Mouse (Mus musculus) lung, postnatal 4 days (tissue): ENCODE results near the gene Hp.
A peak's percentile ranks its signal among the peaks of the same experiment; 100 is the strongest.

Source experiments
- DNase-seq, 2 experiments: peaks; one replicate each; pipeline ENCODE4 v3.0.0; 2021

Hp gene

DNA sequence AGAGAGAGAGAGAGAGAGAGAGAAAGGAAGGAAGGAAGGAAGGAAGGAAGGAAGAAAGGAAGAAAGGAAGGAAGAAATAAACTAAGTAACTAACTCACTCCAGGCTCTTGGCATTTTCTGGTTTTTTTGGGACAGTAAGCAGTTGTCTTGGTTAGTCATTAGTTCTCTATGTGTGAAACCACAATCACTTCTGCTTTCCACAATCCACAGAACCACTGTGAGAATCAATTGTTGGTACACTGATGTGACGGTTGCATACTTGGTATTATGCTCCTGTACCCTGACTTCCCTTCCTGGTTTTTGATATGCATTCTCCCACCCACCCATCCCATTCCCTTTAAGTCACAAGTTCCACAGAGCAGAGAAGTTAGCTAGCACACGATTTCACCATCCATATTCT, 15.1 kb downstream of the Hp start:
- no peak for DNase-seq

DNA sequence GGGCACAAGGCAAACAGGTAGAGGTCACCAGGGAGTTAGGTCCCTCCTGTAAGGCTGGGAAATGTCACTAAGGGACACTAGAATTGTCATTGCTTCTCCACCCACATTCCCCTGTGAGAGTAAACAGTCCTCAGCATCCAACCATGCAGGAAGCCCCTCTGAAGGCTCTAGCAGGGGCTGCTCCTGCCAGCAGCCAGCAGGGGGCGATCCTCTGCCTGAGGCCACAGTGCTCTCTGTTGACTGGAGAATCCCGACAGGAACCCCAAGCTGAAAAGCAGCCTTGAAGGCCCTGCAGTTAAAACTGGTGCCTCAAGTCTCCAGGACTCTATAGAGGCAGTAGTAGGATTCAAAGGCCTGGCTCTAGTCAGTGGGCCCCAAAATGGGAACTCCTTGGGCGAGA, 27.3 kb downstream of the Hp start:
- peak in 1 of 2 experiments; percentile 22 for DNase-seq

DNA sequence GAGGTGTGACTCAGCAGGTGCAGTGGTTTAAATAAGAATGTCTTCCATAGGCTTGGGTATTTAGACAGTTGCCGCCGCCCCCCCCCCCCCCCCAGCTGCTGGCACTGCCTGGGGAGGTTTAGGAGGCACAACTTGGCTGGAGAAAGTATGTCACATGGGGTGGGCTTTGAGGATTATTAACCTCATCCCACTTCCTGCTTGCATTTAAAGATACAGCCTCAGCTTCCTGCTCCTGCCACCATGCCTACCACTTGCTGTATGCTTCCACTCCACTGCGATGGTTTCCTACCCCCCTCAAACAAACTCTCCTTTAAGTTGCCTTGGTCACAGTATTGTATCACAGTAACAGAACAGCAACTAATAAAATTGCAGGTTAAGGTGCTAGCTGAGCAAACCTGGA, 34.9 kb downstream of the Hp start:
- no peak for DNase-seq

DNA sequence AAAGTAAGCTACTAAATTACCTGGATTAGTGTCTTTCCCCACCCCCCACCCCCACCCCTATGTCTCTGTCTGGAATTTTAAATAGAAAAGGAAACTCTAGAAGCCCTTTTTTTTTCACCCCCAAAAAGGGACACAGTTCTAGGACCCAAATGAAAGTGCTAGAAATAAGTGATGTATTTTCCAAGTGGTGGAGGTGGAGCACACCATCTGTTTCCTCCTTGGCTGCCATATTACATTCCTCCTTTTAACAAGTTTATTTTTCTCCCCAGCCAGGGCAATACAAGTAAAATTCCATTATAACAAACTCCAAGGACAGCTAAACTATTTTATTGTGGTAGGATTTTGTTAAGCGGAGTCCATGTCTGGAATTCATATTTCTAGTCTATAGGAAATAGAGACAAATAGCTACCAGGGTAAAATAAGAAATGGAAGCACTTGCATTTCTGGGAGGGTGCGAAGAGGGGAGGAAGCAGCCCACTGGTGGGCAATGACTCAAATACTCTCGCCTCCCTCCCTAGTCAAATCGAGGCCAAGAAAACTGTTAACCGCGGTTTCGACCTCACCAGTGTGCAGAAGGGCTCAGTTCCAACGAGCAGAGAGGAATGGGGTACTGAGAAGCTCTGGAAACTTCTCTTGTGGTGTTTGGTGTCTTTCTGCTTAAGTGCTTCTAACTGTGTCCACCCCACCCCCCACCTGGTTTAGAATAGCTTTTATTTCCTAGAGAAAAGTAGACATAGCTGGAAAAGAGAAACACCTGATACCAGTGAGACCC, 36.0 kb downstream of the Hp start:
- DNase-seq: peak in 1 of 2 experiments; percentile 13

DNA sequence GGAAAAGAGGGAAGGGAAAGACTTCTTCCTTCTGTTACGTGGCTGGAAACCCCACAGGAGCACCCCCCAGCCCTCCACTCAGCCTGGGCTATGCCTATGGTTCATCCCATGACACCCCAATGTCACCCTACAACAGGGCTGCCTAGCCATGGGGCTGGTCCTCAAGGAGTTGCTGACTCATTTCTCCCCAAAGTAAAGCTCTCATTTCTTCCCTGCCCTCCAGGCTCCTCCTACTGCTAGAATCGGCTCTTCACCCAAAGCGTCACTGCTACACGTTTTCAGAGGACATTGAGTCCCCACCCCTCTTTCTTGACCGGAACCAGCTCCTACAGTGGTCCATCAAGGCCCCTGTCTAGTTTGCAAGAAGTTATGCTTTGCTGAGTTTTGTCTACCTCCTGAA, 36.8 kb downstream of the Hp start:
- peak in 1 of 2 experiments; percentile 14 for DNase-seq

DNA sequence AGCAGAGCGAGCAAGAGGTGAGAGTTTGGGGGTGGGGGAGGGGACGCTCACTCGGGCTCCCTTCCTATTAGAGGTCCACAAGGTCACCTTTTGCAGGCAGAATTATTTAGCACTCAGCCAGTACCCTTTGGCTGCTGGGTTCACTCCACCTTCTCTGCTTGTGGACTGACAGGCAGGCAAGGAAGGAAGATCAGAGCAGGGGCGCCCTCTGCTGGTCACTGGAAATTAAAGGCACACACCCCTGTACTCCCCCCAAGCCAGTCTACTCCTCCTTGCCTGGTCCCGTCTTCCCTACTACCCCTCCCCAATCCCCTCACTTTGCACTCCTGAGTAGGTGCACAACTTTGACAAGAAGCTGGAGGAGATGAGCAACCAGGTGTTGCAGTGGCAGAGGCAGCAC, 42.3 kb downstream of the Hp start:
- DNase-seq: peak; percentile 75 to 84

DNA sequence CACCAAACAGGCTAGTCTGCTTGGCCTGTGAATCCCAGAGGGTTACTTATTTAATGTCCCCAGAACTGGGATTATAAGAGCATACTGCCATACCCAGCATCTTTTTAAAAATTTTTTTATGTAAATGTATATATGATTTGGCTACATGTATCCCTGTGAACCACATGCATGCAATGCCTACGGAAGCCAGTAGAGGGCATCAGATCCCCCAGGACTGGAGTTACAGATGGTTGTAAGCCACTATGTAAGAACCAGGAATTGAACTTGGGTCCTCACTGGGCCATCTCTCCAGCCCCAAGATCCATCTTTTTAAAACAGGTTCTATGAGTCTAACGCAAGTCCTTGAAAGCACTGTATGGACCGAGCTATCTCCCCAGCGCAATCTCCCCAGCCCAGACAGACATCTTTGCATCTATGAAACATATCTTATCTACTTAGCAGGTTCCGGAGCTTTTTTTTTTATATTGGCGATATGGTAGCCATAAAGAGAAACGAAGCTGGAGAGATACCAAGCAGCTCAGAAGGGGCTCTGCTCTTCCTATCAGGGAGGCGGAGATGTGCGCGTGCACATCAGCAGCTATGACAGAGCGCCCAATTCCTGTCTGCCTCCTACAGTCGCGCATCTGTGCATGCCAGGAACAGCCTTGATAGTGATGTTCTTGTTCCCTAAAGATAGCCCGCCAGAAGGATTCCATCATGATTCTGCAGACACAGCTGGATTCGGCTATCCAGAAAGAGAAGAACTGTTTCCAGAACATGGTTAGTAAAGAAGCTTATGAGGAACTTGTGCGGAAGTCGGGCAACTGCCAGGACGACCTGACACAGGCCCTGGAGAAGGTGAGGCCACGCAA, 43.6 kb downstream of the Hp start:
- peak; percentile 33 to 54 for DNase-seq
